Mouse (Mus musculus): ENCODE measurements around the gene Skint2. TPM values are rescaled to one million over a fixed set of nuclear protein-coding genes. Genes with fewer than 3 reads are reported as not detected.

The Skint2 gene
- polyA plus RNA-seq (2014; fragmentation: Nextera tagmentation; extraction: Ambion mirVana), result not detected in 2 replicates

DNA sequence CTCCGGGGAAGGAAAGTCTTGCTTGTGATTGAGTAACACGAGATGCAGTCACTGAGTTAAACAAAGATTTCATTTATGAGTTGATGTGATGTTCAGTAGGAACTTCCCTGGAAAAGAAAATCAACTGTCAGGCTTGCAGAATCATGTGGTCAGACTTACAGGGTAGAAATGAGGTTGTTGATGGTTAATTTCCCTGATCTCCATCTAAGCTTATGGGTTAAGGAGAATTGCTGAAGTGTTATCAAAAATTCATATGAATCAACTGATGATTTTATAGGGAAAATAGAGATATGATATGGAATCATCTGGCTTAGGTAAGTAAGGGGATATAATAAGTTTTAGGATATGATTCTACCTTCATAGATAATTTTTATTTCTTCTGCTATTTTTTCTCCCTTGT, at the start of gene Skint2:
TSS of gene Skint2 (plus strand) at position 301 of the 400 bp plus-strand sequence.
- DNase-seq (ENCODE audit: low spot score) (no peak), ATAC-seq (replicated peaks; ENCODE audit: insufficient number of reproducible peaks, low FRiP score, low TSS enrichment, low read depth) (no peak)
- H3K4me3 ChIP-seq (ENCODE audit: low read depth, low read length), result no peak within 1 kb of the TSS
- no peaks in the 10 kb centered on the region for H3K27me3 ChIP-seq (ENCODE audit: control insufficient read depth, insufficient read depth, low read length)
- no peaks in the 10 kb centered on the region for H3K4me1 ChIP-seq (ENCODE audit: control insufficient read depth, insufficient read depth, low read length)
- no peak within 1 kb of the TSS for H3K27ac ChIP-seq (replicated peaks; ENCODE audit: low read depth, low read length)
- H3K9me3 ChIP-seq (replicated peaks; ENCODE audit: control insufficient read depth, low read length), result no peaks in the 10 kb centered on the region
- H3K4me2 ChIP-seq (ENCODE audit: low read depth, low read length), result no peak within 1 kb of the TSS
- H3K9ac ChIP-seq (replicated peaks; ENCODE audit: low read length), result no peak within 1 kb of the TSS
- WGBS, result 78% methylated on average over 2 of the region's 2 CpGs
- no peaks in the 10 kb centered on the region for H3K36me3 ChIP-seq (replicated peaks; ENCODE audit: control insufficient read depth, insufficient read depth, low read depth, low read length)

Other genes with a start within 250 kb of the Skint2 start
- not detected in 2 replicates for gene Skint9, start 123.2 kb upstream of the Skint2 start, polyA plus RNA-seq (2014; fragmentation: Nextera tagmentation; extraction: Ambion mirVana)
- gene Skint10, start 217.7 kb downstream of the Skint2 start, polyA plus RNA-seq (2014; fragmentation: Nextera tagmentation; extraction: Ambion mirVana), result not detected in 2 replicates